Mouse (Mus musculus): ENCODE data around the gene Plxnc1. TPM values are rescaled to one million over a fixed set of nuclear protein-coding genes. Genes with fewer than 3 reads are reported as not detected.

The Plxnc1 gene
- polyA plus RNA-seq, 1 experiment: 1.3 TPM

- Histone ChIP-seq H3K9ac (ENCODE audit: low read depth, poor library complexity, severe bottlenecking) (no peak overlapping the region), H3K27ac (ENCODE audit: insufficient read depth, low read length) (no peak overlapping the region), H3K4me1 (ENCODE audit: control insufficient read depth, insufficient read depth, low read length) (no peaks in the 10 kb centered on the region), H3K4me3 (ENCODE audit: low read depth, low read length) (no peak overlapping the region), H3K9me3 (replicated peaks; ENCODE audit: control insufficient read depth, insufficient read depth, low read length, poor library complexity, severe bottlenecking) (no peaks in the 10 kb centered on the region), H3K36me3 (ENCODE audit: control insufficient read depth, insufficient read depth, low read length, poor library complexity, severe bottlenecking) (no peaks in the 10 kb centered on the region), H3K27me3 (ENCODE audit: control insufficient read depth, insufficient read depth, low read length, poor library complexity, severe bottlenecking) (no peaks in the 10 kb centered on the region)
- TF ChIP-seq CTCF (IDR thresholded peaks at IDR 0.05; ENCODE audit: low read depth, low read length) (no peak), POLR2A (IDR thresholded peaks at IDR 0.05; ENCODE audit: insufficient read depth, low read length) (no peak), EP300 (IDR thresholded peaks at IDR 0.05; ENCODE audit: insufficient read depth, low read depth, low read length) (no peak)
Measured at GRCm38 (mm10) chr10:94844692-94845091, 99.9 kb downstream of the Plxnc1 start.

- Histone ChIP-seq H3K27me3 (ENCODE audit: control insufficient read depth, insufficient read depth, low read length, poor library complexity, severe bottlenecking) (no peaks in the 10 kb centered on the region), H3K4me1 (ENCODE audit: control insufficient read depth, insufficient read depth, low read length) (no peaks in the 10 kb centered on the region), H3K27ac (ENCODE audit: insufficient read depth, low read length) (no peak overlapping the region), H3K9ac (ENCODE audit: low read depth, poor library complexity, severe bottlenecking) (no peak overlapping the region), H3K9me3 (replicated peaks; ENCODE audit: control insufficient read depth, insufficient read depth, low read length, poor library complexity, severe bottlenecking) (no peaks in the 10 kb centered on the region), H3K36me3 (ENCODE audit: control insufficient read depth, insufficient read depth, low read length, poor library complexity, severe bottlenecking) (no peaks in the 10 kb centered on the region), H3K4me3 (ENCODE audit: low read depth, low read length) (no peak overlapping the region)
- no peak for TF ChIP-seq POLR2A (IDR thresholded peaks at IDR 0.05; ENCODE audit: insufficient read depth, low read length)
- TF ChIP-seq CTCF (IDR thresholded peaks at IDR 0.05; ENCODE audit: low read depth, low read length): no peak
- no peak for TF ChIP-seq EP300 (IDR thresholded peaks at IDR 0.05; ENCODE audit: insufficient read depth, low read depth, low read length)
Measured at GRCm38 (mm10) chr10:94835874-94836273, 108.8 kb downstream of the Plxnc1 start.

- H3K36me3 ChIP-seq (ENCODE audit: control insufficient read depth, insufficient read depth, low read length, poor library complexity, severe bottlenecking): no peaks in the 10 kb centered on the region
- H3K9ac ChIP-seq (ENCODE audit: low read depth, poor library complexity, severe bottlenecking): no peak overlapping the region
- H3K9me3 ChIP-seq (replicated peaks; ENCODE audit: control insufficient read depth, insufficient read depth, low read length, poor library complexity, severe bottlenecking): no peaks in the 10 kb centered on the region
- H3K27me3 ChIP-seq (ENCODE audit: control insufficient read depth, insufficient read depth, low read length, poor library complexity, severe bottlenecking): no peaks in the 10 kb centered on the region; the same call in 1 of the 2 replicates
- no peak overlapping the region for H3K4me3 ChIP-seq (ENCODE audit: low read depth, low read length)
- no peak overlapping the region for H3K27ac ChIP-seq (ENCODE audit: insufficient read depth, low read length)
- no peak for TF ChIP-seq CTCF (IDR thresholded peaks at IDR 0.05; ENCODE audit: low read depth, low read length)
- no peak for TF ChIP-seq POLR2A (IDR thresholded peaks at IDR 0.05; ENCODE audit: insufficient read depth, low read length)
- no peak for TF ChIP-seq EP300 (IDR thresholded peaks at IDR 0.05; ENCODE audit: insufficient read depth, low read depth, low read length)
- H3K4me1 ChIP-seq (ENCODE audit: control insufficient read depth, insufficient read depth, low read length): no peaks in the 10 kb centered on the region
Measured at GRCm38 (mm10) chr10:94829407-94829806, 115.2 kb downstream of the Plxnc1 start.

- TF ChIP-seq CTCF (IDR thresholded peaks at IDR 0.05; ENCODE audit: low read depth, low read length) (no peak), EP300 (IDR thresholded peaks at IDR 0.05; ENCODE audit: insufficient read depth, low read depth, low read length) (no peak), POLR2A (IDR thresholded peaks at IDR 0.05; ENCODE audit: insufficient read depth, low read length) (no peak)
- no peak overlapping the region for H3K4me3 ChIP-seq (ENCODE audit: low read depth, low read length)
- no peaks in the 10 kb centered on the region for H3K4me1 ChIP-seq (ENCODE audit: control insufficient read depth, insufficient read depth, low read length)
- no peaks in the 10 kb centered on the region for H3K36me3 ChIP-seq (ENCODE audit: control insufficient read depth, insufficient read depth, low read length, poor library complexity, severe bottlenecking)
- no peaks in the 10 kb centered on the region for H3K9me3 ChIP-seq (replicated peaks; ENCODE audit: control insufficient read depth, insufficient read depth, low read length, poor library complexity, severe bottlenecking)
- H3K27me3 ChIP-seq (ENCODE audit: control insufficient read depth, insufficient read depth, low read length, poor library complexity, severe bottlenecking): no peaks in the 10 kb centered on the region; the same call in 1 of the 2 replicates
- no peak overlapping the region for H3K27ac ChIP-seq (ENCODE audit: insufficient read depth, low read length)
- H3K9ac ChIP-seq (ENCODE audit: low read depth, poor library complexity, severe bottlenecking): no peak overlapping the region
Measured at GRCm38 (mm10) chr10:94828734-94829230, 115.9 kb downstream of the Plxnc1 start.

- H3K27me3 ChIP-seq (ENCODE audit: control insufficient read depth, insufficient read depth, low read length, poor library complexity, severe bottlenecking): no peaks in the 10 kb centered on the region; the same call in 1 of the 2 replicates
- TF ChIP-seq CTCF (IDR thresholded peaks at IDR 0.05; ENCODE audit: low read depth, low read length) (no peak), EP300 (IDR thresholded peaks at IDR 0.05; ENCODE audit: insufficient read depth, low read depth, low read length) (no peak), POLR2A (IDR thresholded peaks at IDR 0.05; ENCODE audit: insufficient read depth, low read length) (no peak)
- H3K36me3 ChIP-seq (ENCODE audit: control insufficient read depth, insufficient read depth, low read length, poor library complexity, severe bottlenecking): no peaks in the 10 kb centered on the region
- H3K9ac ChIP-seq (ENCODE audit: low read depth, poor library complexity, severe bottlenecking): no peak overlapping the region
- H3K4me1 ChIP-seq (ENCODE audit: control insufficient read depth, insufficient read depth, low read length): no peaks in the 10 kb centered on the region
- H3K4me3 ChIP-seq (ENCODE audit: low read depth, low read length): no peak overlapping the region
- no peak overlapping the region for H3K27ac ChIP-seq (ENCODE audit: insufficient read depth, low read length)
- H3K9me3 ChIP-seq (replicated peaks; ENCODE audit: control insufficient read depth, insufficient read depth, low read length, poor library complexity, severe bottlenecking): no peaks in the 10 kb centered on the region
Measured at GRCm38 (mm10) chr10:94827890-94828733, 116.5 kb downstream of the Plxnc1 start.

- Histone ChIP-seq H3K36me3 (ENCODE audit: control insufficient read depth, insufficient read depth, low read length, poor library complexity, severe bottlenecking) (no peaks in the 10 kb centered on the region), H3K27me3 (ENCODE audit: control insufficient read depth, insufficient read depth, low read length, poor library complexity, severe bottlenecking) (no peaks in the 10 kb centered on the region; the same call in 1 of the 2 replicates), H3K4me3 (ENCODE audit: low read depth, low read length) (no peak overlapping the region), H3K27ac (ENCODE audit: insufficient read depth, low read length) (no peak overlapping the region), H3K4me1 (ENCODE audit: control insufficient read depth, insufficient read depth, low read length) (no peaks in the 10 kb centered on the region), H3K9ac (ENCODE audit: low read depth, poor library complexity, severe bottlenecking) (no peak overlapping the region), H3K9me3 (replicated peaks; ENCODE audit: control insufficient read depth, insufficient read depth, low read length, poor library complexity, severe bottlenecking) (no peaks in the 10 kb centered on the region)
- TF ChIP-seq EP300 (IDR thresholded peaks at IDR 0.05; ENCODE audit: insufficient read depth, low read depth, low read length) (no peak), CTCF (IDR thresholded peaks at IDR 0.05; ENCODE audit: low read depth, low read length) (no peak), POLR2A (IDR thresholded peaks at IDR 0.05; ENCODE audit: insufficient read depth, low read length) (no peak)
Measured at GRCm38 (mm10) chr10:94827325-94827724, 117.3 kb downstream of the Plxnc1 start.
